Mouse (Mus musculus): Measurements from ENCODE around the gene Gm364.
A peak's percentile ranks its signal among the peaks of the same experiment; 100 is the strongest.

Gm364 gene

DNA sequence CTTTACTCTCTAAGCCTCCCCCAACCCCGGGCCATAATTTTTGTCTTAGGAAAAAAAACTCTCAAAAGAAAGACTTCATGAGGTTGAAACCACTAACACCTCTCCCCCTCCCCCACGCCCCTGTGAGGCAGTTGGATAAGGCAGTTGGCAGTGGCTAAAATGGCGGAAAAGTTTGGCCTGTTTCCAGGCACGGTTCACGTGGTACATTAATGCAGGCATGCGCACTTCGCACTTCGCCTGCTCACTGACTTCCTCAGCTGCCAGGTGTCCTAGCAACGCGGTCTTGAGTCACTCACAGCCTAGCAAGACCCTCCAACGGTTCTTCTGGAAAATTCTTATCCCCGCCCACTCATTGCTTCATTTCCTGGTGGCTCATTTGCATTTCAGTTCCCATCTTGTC is at the start of gene Gm364:
TSS of gene Gm364 (plus strand) at position 386 of the 400 bp plus-strand sequence.
- DNase-seq: no peak

DNA sequence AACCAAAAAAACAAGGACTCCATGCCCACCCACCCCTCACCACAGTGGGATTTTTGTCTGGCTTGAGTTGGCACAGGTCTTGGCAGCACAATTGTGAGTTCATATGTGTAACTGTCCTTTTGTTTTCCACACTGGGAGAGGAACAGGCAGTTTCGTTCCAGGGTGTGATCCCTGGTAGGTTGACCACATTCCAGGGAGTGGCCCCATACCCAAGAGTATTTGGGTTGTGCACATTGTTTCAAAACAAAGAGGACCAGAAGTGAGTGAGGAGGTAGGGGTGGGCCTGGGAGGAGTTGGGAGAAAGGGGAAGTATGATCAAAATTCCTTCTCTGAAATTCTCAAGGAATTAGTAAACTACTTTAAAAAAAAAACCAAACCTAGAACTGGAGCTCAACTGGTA is 49.6 kb upstream of the Gm364 start:
- no peak for DNase-seq

- no peak for DNase-seq
Observed at GRCm38 (mm10) chrX:57364891-57365569, 43.9 kb upstream of the Gm364 start.

DNA sequence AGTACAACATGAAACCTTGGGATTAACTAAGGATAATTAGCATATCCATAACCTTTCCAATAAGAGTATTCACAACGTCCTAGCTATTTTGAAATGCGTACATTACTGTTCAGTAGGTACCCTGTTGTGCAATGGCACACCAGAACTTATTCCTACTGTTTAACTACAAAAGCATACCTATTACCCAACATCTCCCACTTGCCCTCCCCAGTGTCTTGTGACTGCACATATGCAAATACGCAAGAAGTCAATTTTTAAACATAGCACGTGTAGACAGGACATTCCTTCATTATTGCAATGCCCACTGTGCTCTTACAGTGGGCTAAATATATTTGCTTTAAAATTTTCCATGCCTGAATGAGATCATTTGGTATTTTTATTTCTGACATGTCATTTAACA is 36.0 kb upstream of the Gm364 start:
- no peak for DNase-seq

DNA sequence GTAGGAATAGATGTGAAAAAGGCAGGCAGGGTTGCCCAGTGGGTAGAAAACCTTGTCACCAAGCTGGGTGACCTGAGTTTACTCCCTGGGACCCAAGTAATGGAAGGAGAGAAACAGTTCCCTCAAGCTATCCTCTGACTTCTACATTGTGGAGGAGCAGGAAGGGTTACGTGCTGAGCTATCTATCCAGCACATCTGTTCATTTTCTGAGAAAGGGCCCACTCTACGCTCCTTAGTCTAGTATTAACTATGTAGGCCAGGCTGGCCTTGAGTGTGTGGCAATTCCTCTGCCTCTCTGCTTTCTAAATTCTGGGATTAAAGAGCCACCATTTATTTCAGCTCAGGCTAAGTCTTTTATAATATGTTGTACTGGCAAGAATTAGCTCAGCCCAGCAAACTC is 35.4 kb upstream of the Gm364 start:
- DNase-seq: no peak

- DNase-seq: no peak
Observed at GRCm38 (mm10) chrX:57374029-57374428, 34.9 kb upstream of the Gm364 start.

DNA sequence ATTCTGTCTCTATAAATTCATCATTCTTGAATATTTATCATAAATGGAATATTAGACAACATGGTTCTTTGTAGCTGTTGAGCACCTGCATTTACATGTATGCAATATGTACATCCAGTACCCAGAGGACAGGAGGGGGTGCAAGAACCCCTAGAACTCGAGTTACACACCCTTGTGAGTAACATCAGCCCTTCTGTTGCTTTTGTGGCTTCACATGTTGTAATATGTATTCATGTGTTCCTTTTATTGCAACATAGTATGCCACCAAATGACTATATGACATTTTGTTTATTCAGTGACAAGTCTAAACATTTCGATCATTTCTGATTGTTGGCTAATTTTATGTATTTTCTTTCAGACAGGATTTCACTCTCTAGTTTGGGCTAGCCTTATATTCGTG is 31.9 kb upstream of the Gm364 start:
- DNase-seq: no peak

GRCm38 (mm10) chrX:57378579-57378978 is 30.4 kb upstream of the Gm364 start:
- peak; percentile 70 for DNase-seq

DNA sequence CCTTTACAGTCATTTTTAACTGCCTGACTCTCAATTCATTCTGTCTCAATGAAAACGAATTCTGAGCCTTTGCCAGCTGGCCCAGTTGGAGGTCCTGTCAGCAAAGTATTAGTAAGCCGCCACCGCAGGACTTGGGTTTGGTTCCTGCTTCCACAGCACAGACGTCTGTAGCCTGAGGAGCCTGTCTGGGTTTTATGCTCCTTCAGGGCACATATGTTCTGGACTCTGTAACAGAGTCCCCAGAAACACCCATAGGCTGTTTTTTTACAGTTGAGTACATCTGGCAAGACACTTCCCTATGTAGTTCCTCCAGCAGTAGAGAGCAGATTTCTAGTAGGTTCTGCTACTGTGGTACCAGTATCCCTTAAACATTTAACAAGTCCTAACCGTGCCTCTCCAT is 28.0 kb upstream of the Gm364 start:
- DNase-seq: peak; percentile 18

- DNase-seq: peak; percentile 89
Observed at GRCm38 (mm10) chrX:57392367-57393246, 16.3 kb upstream of the Gm364 start, which contains the start of gene Rbmx. Gene Rbmx, minus strand, starts transcription at chrX:57393036.

DNA sequence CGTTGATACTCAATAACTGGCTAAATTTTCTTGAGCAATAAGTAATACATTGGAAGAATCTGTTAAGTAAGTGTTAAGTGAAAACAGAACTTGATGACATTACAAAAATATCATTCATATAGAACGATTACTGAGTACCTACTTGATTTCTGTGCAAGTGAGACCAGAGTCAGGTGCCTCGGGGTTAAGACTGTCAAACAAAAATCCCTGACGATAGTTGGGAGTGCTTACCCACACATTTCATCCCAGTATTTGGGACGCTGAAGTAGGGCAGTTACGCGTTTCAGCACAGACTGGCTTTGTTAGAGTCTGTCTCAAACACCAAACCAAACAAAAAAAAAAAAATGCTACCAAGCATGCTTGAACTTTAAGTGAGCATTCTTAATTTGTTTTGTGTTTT is 15.5 kb upstream of the Gm364 start:
- no peak for DNase-seq

DNA sequence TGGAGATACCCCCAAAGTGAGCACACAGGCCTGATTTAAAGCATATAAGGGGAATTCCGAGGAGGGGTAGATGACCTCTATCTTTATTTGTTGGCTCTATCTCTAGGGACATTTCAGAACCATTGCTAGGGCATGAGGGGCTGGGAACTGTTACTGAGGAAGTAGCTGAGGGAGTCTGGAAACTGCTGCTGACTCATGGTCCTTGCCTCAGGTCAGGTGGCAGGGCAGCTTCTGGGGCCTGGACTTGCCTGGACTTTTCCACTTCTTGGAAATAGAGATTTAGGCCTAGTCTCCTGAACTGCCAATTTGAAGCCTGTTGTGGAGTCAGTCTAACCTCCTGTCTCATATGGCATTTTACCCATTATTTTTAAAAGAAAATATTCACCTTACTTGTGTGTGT is 7.6 kb upstream of the Gm364 start:
- no peak for DNase-seq

GRCm38 (mm10) chrX:57403651-57404050 is 5.3 kb upstream of the Gm364 start:
- DNase-seq: no peak

GRCm38 (mm10) chrX:57431610-57432009 is 22.7 kb downstream of the Gm364 start:
- DNase-seq: no peak

DNA sequence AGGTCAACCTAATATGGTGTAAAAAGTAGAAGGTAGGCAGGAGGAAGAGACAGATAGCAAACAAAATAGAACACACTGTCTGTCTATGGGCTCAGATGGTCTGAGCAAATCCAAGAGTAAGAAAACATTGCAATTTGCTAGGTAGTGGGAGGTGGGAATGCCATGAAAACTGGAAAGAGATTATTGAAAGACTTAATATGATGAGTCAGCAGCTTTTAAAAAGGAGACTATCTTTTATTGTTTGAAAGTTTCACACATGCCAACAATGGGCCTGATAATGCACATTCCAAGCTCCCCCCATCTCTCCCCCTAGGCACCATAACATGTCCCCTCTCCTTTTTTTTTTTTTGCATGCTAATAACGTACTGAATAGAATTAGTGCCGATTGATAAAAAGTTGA is 24.9 kb downstream of the Gm364 start:
- no peak for DNase-seq

DNA sequence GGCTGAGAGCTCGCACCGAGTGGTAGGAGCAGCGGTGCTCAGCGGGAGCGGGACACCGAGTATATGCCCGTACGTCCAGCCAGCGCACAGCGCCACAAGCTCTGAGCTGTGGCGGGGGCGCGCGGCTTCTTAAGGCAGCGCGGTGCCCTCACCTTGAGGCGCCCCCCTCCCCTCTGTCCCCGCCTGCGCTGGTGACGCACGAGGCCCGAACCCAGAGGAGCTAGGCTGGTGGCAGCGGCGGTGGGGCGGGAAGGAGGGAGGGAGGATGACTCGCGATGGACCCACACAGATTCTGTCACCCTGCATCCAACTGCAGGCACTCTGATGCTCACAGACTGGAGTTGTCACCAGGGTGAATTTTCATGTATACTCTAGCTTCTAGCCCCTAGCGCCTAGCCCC is 94.7 kb downstream of the Gm364 start, which contains the start of gene Gpr101:
TSS of gene Gpr101 (minus strand) at position 124 of the 400 bp plus-strand sequence.
- no peak for DNase-seq

- DNase-seq: no peak
Observed at GRCm38 (mm10) chrX:57506247-57506646, 97.3 kb downstream of the Gm364 start.

GRCm38 (mm10) chrX:57521117-57522095 is 112.5 kb downstream of the Gm364 start:
- no peak for DNase-seq

Data from kidney, adult 11 months (tissue).